Mouse (Mus musculus) frontal cortex, adult (tissue): ENCODE data around the gene Ubac2.
A peak's percentile ranks its signal among the peaks of the same experiment; 100 is the strongest.

Experiments used
- ATAC-seq: cut with Nextera tagmentation; 2 replicates; pipeline ENCODE4 v1.9.2; 2017; ENCODE audit warnings: mild to moderate bottlenecking, moderate library complexity, mixed read lengths; ENCODE audit not compliant: low TSS enrichment

Ubac2 gene

DNA sequence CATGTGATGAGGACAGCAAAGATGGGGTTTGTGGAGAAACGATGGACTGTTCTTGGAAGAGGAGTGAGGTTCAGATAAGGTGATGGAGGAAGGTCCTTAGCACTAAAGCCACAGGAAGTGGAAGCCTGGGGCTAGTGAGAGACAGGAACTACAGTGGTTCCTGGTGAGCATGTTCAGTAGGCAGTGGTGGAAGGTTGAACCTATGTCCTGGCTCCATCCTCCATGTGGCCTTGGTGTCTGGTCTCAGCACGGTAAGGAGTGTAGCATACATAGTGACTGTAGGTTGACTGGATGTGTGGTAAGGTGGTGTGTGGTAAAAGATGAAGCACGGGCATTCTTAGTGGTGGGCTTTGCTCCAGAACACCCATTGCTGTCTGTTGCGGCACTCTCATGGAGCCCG is 71.5 kb downstream of the Ubac2 start:
- no peak for ATAC-seq

DNA sequence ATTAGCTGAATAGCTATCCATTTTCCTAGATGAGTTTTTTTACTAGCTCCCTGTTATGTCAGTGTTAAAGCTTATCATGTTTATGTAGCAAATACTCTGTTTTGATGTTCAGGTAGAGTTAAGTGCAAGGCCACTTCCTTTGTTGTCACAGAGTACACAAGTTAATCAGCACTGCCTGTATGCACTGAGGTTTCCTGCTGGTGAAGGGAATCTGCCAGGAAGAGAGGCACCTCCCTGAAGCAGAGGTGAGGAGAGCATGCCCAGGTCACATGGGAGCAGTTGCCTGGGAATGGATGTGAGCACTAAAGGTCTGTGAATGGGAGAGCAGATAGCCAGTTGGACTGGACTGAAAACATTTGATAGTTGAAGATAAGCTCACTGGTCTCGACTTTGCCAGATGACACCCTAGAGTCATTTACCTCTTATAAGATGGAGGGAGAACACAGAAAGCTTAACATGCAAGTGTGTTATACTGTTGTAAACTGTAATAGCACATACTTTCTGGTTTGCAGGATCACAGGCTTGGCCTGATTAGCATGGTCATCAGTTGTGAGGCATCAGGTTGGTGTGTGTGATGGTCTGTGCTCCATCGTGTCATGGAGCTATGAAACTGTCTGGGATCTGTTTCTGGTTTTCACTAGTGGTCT is 73.1 kb downstream of the Ubac2 start:
- no peak for ATAC-seq

DNA sequence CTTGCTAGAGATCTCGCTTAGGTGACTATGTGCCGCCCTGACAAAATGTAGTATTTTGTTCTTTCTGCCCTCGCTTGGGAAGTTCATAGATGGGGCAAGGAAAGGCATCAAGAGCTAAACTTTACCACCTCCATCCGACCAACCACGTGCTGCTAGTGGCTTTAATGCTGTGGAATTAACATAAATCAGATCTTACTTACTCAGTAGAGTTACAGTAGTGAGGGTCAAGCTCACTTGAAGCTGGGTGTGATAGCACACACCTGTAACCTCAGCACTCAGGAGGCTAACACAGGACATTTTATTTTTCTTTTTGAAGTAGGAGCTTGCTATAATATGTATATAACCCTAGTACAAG is 73.6 kb downstream of the Ubac2 start:
- no peak for ATAC-seq

DNA sequence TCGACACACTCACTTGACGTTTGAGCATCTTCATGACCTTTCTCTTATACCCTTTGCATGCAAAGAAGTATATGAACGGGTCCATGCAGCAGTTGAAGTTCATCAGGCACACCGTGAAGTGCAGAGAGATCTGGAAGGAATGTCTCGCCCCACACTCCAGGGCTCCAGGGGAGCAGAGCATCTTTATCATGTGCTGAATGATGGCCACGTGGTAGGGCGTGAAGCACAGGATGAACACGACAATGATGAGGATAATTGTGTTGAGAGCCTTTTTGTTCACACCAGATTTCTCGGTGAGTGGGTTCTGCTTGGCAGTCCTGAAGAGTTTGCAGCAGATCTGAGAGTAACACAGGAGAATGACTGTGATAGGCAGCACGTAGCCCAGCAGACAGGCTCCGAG is 75.7 kb downstream of the Ubac2 start:
- no peak for ATAC-seq

DNA sequence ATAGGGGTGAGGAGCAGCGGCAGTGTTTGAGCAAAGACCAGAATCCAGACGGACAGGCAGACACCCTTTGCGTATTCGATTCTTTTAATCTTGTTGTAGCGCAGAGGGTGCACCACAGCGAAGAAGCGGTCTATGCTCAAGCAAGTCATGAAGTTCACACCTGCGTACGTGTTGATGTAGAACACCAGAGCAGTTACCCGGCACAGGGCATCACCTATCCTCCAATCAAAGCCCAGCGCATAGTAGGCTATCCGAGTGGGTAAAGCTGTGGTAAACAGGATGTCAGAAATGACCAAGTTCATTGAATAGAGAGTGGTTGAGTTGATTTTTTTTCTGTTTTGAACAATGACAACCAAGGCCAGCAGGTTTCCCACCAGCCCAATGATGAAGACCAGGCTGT is 76.2 kb downstream of the Ubac2 start:
- no peak for ATAC-seq

DNA sequence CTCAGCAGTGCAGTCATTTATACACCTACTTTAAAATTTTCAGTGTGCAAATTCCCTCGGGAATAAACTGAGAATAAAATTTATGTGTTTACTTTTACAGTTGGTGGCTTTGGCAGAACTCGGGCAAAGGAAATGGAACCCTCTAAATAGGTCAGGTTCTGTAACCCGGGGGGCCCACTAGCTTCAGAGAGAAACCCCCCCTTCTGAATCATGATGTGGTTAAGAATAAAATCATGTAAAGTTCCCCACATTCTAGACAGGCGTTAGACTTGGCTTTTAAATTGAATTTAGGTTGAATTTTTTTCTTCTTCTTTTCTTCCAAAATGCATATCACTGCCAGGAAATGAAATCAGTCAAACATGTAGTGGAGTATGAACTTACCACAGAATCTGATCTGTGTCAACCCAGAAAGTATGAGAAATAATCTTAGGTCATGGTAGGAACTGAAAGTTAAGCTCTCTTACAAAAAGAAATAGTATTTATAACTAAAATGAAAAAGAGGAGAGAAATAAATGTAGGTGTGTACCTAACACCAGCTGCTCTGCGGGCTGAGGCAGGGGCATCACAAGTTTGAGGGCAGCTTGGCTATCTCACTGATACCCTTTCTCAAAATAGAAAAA is 76.9 kb downstream of the Ubac2 start:
- ATAC-seq: no peak

DNA sequence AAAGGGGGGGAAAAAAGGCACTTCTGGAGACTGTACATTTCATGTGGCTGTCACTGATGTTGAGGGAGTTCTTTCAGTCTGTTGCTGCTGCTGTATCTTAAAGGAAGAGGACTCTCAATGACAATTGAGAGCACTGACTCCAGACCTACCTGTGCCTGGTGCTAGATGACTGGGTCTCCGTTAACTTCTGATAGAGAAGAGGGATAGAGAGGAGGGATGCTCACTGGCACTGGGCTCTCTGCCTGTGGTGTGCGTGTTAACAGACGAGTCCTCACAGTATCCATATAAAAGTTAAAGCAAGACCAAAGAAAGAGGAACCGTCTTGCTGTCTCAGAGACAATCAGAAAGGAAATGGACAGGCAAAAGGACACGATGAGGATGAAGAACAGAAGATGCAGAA is 77.9 kb downstream of the Ubac2 start:
- ATAC-seq: no peak

DNA sequence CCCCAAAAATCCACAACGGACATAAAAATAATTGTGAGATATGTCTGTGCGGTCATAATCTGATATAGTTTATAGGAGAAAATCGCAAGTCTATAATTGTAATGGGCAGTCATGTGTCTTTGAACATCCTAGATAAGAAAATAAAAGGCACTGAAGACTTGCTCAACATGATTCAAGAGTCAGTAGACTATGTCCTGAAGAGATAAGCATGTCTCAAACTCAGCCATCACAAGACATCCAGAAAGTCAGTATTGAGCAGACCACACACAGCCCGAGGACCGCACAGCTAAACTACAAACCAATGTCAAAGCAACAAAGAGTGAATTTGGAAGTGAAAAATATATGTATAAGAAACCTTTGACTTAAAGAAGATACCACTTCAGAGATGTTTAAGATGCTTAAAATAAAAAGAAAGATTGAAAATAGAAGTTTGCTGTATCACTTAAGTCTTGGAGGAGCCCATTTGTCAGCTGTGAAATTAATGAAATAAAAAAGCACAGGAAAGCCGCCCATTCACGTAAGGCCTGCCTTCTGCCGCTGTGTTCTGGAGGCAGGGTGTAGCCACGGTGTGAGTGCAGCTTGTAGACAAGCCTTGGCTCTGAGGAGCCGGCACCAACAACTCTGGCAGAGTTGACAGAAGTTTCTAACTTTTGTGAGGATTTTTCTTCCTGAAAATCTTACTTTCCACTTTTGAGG is 78.9 kb downstream of the Ubac2 start:
- ATAC-seq: no peak

DNA sequence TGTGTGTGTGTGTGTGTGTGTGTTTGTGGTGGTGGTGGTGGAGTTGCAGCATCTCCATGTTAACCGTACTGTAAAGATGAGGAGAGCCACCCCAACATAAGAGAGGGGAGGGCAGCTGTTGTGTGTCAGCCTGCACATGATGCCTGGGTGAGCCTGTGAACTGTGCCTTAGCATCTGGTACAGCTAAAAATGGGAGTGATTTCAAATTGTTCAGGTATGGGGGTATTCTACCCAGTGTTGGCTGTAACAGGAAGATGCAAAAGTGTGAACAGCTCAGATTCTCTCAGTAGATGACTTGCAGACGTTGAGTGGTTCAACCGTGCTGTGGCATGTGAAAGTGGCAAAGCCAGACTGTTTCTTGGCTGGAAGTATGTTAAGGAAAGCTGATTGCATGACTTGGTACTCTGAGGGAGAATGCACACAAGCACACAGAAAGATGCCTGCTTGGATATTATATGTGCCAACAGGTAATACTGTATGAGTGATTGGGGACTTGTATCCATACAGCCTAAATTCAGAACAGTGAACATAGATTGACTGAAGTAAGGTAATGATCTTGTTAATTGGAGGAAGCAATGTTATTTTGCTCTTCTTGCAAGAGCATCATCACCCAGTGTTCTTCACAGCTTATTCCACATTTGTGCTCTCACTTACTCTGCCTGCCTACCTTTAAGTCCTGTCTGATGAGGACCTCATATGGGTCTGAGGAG is 79.8 kb downstream of the Ubac2 start:
- ATAC-seq: 0 out of 2 replicates have a peak, but pooled peaks have one; percentile 38

DNA sequence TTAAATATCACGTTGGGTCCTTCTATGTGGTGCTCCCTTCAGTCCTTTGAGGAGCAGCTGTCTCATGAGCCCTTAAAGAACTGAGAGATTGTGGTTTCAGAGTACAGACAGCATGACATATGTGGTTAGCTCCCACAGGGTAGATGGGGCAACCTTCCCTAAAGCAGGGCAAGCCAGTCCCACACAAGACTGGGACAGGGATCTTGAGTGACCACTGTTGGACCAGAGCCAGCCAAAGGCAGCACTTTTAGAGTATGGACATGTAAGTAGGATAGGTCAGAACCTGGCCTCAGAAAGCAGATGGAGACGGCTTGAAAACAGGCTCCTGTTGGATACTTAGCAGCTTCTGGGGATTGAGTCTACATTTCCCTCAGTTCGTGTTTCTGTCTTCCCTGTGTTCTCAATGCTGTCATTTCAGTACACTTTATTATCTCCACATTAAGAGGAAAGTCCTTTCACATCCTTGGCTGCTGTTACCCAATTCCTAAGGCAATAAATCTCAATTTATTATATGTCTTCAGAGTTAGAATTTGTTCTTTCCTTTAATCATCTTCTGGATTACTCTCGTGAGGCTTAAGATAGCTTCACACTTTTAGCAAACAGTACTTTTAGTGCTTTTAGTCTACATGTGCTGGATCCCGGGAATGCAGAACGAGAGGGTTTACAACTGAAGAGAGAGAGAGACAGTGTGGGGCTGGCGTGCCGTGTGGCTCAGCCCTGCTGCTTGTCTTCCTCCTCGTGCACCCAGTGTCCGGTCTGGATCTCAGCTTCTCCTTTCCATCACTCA is 80.5 kb downstream of the Ubac2 start:
- ATAC-seq: peak; percentile 8; the same call in 1 of the 2 replicates

DNA sequence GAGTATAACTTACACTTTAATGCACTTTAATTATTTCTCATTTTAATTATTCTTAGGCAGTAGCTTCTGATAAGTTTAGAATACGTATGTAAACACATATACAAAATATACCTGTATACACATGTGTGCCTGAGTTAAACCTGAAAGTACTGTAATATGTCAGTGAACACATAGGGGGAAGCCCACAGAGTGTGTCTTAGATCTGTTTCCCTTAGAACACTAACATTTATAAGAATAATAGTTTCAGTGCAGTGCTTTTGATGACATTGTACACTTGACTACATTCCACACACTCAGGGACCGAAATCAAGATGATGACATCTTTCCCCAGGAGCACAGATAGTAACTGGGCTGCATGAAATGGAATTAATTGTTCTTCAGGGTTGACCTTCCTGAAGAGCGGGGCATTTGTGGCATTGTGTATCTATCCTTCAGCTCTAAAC is 81.1 kb downstream of the Ubac2 start:
- ATAC-seq: no peak

DNA sequence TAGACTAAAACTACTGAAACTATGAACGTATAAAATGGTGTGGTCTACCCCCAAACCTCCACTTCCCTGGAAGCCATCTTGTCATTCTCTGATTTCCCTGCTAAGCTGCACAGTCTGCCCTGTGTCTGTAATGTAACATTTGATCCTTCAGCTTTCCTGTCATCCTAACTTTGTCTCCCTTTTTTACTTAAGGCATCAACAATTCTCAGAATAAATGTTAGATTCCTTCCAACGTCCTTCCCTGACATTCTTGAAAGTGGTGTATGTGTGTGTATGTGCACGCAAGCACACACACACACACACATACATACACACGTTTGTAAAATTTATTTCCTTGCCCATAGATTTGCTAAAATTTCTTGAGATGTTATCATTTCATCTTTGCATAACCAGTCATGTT is 81.6 kb downstream of the Ubac2 start:
- ATAC-seq: no peak

DNA sequence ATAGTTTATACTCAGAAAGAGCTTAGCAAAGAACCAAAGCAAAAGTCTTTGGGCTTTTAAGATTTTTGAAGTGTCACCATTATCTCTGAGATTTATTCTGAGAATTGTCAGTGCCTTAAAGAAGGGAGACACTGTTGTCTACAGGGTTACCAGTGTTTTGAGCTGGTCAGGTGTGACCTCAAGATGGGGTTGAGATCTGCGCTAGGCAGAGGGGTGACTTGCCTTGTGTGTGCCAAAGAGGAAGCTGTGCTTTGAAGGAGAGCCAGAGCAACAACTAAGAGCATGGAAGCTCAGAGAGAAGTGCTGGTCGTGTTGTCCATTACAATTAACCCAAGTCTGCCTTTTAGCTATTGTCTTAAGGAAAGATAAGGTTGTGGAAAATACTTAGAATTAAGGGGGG is 82.1 kb downstream of the Ubac2 start:
- no peak for ATAC-seq

DNA sequence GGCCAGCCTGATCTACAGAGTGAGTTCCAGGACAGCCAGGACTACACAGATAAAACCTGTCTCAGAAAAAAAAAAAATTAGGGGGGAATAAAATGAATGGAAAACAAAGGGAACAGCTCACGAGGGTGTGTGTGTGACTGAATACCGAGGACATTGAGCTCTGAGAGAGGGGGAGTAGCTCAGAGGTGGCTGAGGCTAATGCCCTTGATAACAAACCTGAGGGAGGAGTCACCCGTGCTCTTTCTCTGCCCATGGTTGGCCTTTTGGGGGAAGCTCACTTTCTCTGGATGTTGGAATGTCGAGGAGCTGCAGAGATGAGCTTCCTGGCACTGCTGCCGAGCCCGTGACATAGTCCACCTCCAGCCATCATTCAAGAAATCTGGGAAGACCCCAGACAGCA is 82.6 kb downstream of the Ubac2 start:
- no peak for ATAC-seq

DNA sequence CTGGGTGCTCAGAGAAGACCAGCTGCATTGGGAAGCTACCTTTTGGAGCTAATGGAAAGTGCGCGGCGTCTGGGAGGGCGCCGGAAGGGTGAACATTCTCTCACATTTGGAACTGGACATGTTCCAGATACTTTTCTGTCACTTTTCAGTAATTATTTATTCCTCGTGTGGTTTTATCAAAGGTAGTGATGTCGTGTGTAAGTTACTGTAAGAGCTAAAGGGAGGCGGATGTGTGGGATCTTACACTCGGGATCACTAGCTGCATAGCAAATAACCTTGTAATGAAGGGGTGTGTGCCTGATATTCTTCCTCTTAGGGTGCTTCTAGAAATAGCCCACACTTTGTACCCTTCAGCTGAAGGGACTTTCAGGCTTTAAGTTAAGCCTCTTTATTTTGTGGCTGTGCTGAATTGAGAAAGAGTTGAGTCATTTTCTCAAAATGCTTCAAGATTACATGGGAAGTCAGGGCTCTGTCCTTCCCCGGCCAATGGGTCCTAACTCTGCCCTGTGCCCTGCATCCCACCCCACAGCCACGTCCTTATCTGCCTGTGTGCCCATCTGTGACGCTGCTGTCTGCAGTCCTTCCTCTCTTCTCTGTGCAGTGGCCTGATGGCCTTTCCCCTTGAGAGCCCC is 83.2 kb downstream of the Ubac2 start:
- ATAC-seq: no peak

DNA sequence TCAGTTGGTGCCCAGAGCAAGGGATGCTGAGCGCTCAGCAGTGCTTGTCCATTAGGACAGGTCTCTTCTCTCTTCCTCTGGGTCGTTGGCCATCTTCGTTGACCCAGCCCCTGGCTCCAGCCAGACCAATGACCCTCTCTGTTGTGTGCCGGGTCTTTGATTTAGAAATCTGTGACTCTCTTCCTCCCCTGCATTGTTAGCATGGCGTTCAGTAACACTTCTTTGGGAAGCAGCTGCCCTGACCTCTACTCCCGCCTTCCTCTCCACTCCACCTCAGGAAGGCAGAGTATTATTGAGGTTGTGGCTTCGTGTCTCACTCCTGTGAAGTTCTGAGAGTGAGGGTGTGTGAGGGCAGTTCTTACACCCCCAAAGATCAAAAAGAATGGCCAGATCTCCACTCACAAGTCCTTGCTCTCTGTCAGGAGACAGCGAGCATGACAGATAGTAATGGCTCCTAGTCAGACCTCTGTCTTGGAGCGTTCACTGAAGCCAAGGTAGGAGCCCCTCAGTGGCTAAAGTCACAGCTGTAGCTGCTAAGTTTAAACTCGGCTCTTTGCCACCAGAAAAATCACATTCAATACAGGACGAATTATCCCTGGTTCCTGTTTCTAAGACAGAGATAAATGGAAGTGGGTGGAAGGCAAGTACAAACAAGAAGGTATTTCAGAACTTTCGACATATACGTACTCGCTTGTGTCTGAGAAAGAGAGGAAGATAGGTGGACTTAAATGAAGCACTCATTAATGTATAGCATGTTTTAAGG is 83.9 kb downstream of the Ubac2 start:
- no peak for ATAC-seq

DNA sequence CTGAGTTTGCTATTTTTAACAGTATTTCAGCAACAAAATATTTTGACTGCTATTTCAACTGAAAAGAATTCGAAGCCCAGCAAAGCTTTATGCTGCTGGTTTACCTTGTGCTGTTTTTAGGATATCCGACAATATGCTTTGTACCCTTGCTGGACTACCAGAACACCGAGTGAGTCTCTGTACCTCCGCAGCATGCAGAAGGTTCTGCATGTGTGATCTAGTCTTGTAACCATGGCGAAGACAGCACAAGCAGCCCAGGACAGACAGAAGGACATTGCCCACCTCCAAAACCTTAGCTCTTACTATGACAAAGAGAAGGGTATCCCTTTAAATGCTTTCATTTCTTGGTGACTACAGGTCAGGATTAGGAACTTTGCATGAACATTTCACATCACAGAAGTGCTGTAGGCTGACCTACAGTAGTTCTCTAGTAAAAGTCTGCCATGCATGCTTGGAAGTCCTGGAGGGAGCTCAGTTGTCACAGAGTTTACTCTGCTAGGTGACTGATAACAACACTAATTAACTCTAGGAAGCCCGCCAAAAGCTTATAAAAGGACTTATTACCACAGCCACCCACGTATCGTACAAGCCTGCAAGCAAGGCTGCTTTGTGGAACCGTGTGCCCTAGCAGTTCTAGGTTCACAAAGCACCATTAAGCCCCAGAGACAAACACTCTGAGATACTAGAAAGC is 85.0 kb downstream of the Ubac2 start:
- ATAC-seq: peak; percentile 32

DNA sequence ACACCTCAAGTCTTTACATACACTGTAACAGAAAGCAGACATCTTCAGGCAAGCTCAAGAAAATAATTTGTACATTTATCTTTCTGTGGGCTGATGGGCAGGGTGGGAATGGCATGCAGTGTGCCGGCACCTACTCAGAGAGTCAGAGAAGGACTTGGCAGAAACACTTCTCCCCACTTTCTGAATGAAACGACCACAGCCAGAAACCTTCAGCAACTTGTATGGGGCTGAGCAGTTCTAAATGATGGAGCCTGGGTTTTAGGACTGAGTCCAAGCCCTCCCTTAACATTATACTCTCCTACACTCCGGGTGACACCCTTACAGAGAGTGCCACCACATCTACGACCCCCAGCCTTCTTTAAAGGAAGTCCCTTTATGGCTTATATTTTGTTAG is 85.5 kb downstream of the Ubac2 start:
- peak; percentile 14; the same call in 1 of the 2 replicates for ATAC-seq

DNA sequence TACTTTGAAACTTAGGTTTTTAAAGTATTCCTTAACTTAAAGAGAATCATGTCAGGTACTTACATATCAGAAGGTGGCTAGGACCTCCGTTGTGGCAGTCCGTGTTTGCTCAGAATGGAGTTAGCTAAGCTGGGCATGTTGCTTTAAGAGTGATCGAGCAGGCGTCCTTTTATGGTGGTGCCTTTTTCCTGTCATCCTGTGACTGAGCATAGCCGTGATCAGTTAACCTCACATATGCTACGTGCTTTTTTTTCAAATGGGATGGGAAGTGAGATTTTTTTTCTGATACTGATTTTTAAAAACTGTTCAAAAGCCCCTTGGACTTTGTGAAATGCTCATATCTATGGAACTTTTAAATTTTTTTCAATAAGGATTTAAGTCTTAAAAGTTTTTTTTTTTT is 86.6 kb downstream of the Ubac2 start, which contains the start of gene Gpr183:
TSS of gene Gpr183 (minus strand) at position 206 of the 400 bp plus-strand sequence.
- ATAC-seq: no peak

DNA sequence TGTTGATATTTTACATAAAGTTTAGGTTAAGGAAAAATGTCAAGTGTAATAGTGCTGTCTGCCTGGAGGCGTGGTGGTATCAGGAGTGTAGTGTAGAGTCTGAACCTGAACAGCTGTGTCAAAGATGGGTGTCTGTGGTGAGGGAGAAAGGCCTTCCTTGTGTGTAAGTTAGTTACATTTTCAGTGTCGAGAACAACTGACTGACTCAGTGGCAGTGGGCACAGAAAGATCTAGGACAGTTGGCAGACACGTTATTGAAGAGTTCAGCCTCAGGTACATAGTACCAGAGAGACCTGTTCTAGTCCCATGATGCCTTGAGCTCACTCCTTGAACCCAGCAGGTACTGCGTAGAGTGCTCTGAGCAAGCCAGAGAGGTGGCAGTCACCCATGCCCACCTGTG is 87.0 kb downstream of the Ubac2 start:
- ATAC-seq: no peak
